Mouse (Mus musculus) bone marrow, adult 2 months (tissue): ENCODE results near the gene Sgms2.

Source experiments
- CTCF ChIP-seq: fragments of 200-500 bp; IDR thresholded peaks from 2 replicates; pipeline ENCODE4 v1.5.1; 2011; ENCODE audit warnings: low read length, control low read depth; ENCODE audit not compliant: control insufficient read depth, insufficient read depth
- POLR2A ChIP-seq: fragments of 200-500 bp; IDR thresholded peaks from 2 replicates; pipeline ENCODE4 v1.6.1; 2011; ENCODE audit warnings: low read depth, mild to moderate bottlenecking, control low read depth, low read length, borderline replicate concordance; ENCODE audit not compliant: control insufficient read depth

DNA sequence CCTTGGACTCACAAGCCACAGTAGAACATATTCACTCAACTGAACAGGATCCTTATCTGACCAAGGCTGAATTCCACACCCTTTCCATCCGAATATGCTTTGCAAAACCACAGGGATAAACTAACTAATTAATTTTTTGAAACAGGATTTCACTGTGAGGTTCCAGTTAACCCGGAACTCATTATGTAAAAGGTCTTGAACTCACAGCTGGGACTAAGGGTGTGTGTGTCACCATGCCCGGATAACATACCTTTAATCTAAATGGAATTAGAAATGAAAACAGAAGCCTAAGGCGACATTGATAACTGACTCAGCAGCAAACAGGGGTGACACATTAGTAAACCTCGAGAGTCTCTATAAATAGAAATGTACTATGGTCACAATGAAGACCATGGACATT, 5.8 kb downstream of the Sgms2 start:
- TF ChIP-seq CTCF, result no peak
- no peak for TF ChIP-seq POLR2A
